Mouse (Mus musculus) hematopoietic stem cell, adult 5-6 weeks (primary cell): Measurements from ENCODE around the gene Asxl1. TPM values are rescaled to one million over a fixed set of nuclear protein-coding genes. Genes with fewer than 3 reads are reported as not detected.

Experiments
- ATAC-seq, 2 experiments: fragments of 125-278 bp in 1 of 2; replicated peaks in 1 of 2; 2 replicates each; pipeline ENCODE4 v1.8.0; 2016 to 2017; ENCODE audit warnings: inconsistent platforms in 2 of 2, mild to moderate bottlenecking in 2 of 2, moderate number of reproducible peaks in 2 of 2, low read depth in 1 of 2, moderate TSS enrichment in 1 of 2; ENCODE audit not compliant: low FRiP score in 2 of 2, poor library complexity in 2 of 2, severe bottlenecking in 2 of 2, insufficient read depth in 1 of 2, low TSS enrichment in 1 of 2
- total RNA-seq: library from RNA; stranded (forward); fragments of 172-1452, 232-1000 nt; gene quantifications from 2 replicates; pipeline ENCODE4 v1.2.3, GENCODE M21; 2017

Gene Asxl1
- total RNA-seq, 1 experiment from 2014 or later, result 42.8 TPM

- ATAC-seq, result no peak
These were observed 44.2 kb downstream of the Asxl1 start for GRCm38 (mm10) chr2:153389831-153390230.

GRCm38 (mm10) chr2:153393045-153393444, 47.4 kb downstream of the Asxl1 start:
- no peak for ATAC-seq

GRCm38 (mm10) chr2:153397790-153398515, 52.3 kb downstream of the Asxl1 start:
- ATAC-seq, result no peak

GRCm38 (mm10) chr2:153399166-153399565, 53.5 kb downstream of the Asxl1 start:
- no peak for ATAC-seq

GRCm38 (mm10) chr2:153404062-153404461, 58.4 kb downstream of the Asxl1 start:
- ATAC-seq, result no peak

- ATAC-seq, result no peak
These were observed 59.3 kb downstream of the Asxl1 start for GRCm38 (mm10) chr2:153404882-153405281.

- no peak for ATAC-seq
These were observed 61.3 kb downstream of the Asxl1 start for GRCm38 (mm10) chr2:153406882-153407281.

GRCm38 (mm10) chr2:153408971-153409370, 63.3 kb downstream of the Asxl1 start:
- no peak for ATAC-seq

- ATAC-seq, result peak; percentile 72 to 80
These were observed 65.9 kb downstream of the Asxl1 start for GRCm38 (mm10) chr2:153411557-153411956.

GRCm38 (mm10) chr2:153412563-153412962, 66.9 kb downstream of the Asxl1 start:
- ATAC-seq, result no peak

GRCm38 (mm10) chr2:153414607-153415006, 69.0 kb downstream of the Asxl1 start:
- peak in 1 of 2 experiments; percentile 29; a peak in 2 of 4 replicates for ATAC-seq

- no peak for ATAC-seq
These were observed 72.2 kb downstream of the Asxl1 start for GRCm38 (mm10) chr2:153417841-153418240.

GRCm38 (mm10) chr2:153418381-153418780, 72.8 kb downstream of the Asxl1 start:
- no peak for ATAC-seq

GRCm38 (mm10) chr2:153421233-153421632, 75.6 kb downstream of the Asxl1 start:
- no peak for ATAC-seq

GRCm38 (mm10) chr2:153422051-153422450, 76.4 kb downstream of the Asxl1 start:
- no peak for ATAC-seq

- no peak for ATAC-seq
These were observed 77.5 kb downstream of the Asxl1 start for GRCm38 (mm10) chr2:153423113-153423512.

- no peak; a peak in 1 of 4 replicates for ATAC-seq
These were observed 78.9 kb downstream of the Asxl1 start for GRCm38 (mm10) chr2:153424557-153424956.

GRCm38 (mm10) chr2:153425124-153425844, 79.7 kb downstream of the Asxl1 start:
- no peak for ATAC-seq
